Mouse (Mus musculus): ENCODE measurements at regions not wholly inside any gene's neighbourhood (a gene's known extent, or its start where the extent isn't known, plus 50 kb on each side); places are given as distances from the start of the nearest gene placed in this dataset.

GRCm38 (mm10) chr9:94045462-94046126 lies 492.3 kb downstream of the 1190002N15Rik start:
- no peak for DNase-seq (ENCODE audit: low spot score)
- no peaks in the 10 kb centered on the region; the same call in 1 of the 2 replicates for H3K9me3 ChIP-seq (replicated peaks)
- H3K4me3 ChIP-seq = no peak overlapping the region
- H3K27ac ChIP-seq (replicated peaks) = no peak overlapping the region
- 87% methylated on average over 3 of the region's 3 CpGs for WGBS
- H3K36me3 ChIP-seq = no peaks in the 10 kb centered on the region
- H3K4me1 ChIP-seq = no peaks in the 10 kb centered on the region
- no peaks in the 10 kb centered on the region for H3K27me3 ChIP-seq (ENCODE audit: low read depth, poor library complexity, severe bottlenecking)

DNA sequence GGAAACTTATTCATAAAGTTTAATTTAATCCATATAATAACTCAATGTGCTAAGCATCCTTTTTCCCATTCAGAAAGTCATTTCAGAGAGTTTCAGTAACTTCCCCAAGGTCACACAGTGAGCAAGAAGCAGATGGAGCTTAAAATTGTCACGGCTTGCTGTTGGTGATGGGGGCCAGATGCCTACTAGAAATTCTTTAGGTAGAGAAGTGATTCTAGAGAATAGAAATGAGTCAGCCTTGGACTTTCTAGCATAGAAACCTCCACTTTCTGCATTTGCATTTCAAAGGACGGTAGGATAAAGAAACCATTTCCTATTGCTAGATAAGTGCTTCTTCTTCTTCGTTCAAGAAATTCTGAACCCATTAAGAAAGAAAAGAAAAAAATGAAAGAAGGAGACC lies 514.1 kb downstream of the 1190002N15Rik start:
- no peaks in the 10 kb centered on the region for H3K4me1 ChIP-seq
- no peaks in the 10 kb centered on the region for H3K27me3 ChIP-seq (ENCODE audit: low read depth, poor library complexity, severe bottlenecking)
- H3K27ac ChIP-seq (replicated peaks) = no peak overlapping the region
- DNase-seq (ENCODE audit: low spot score) = no peak
- WGBS = 56% methylated on average over 3 of the region's 3 CpGs
- no peaks in the 10 kb centered on the region for H3K9me3 ChIP-seq (replicated peaks)
- no peaks in the 10 kb centered on the region for H3K36me3 ChIP-seq
- no peak overlapping the region for H3K4me3 ChIP-seq

- Histone ChIP-seq H3K36me3 (no peaks in the 10 kb centered on the region), H3K9me3 (replicated peaks) (no peaks in the 10 kb centered on the region), H3K4me1 (no peaks in the 10 kb centered on the region), H3K27ac (replicated peaks) (no peak overlapping the region), H3K27me3 (ENCODE audit: low read depth, poor library complexity, severe bottlenecking) (no peaks in the 10 kb centered on the region), H3K4me3 (no peak overlapping the region)
- no peak for DNase-seq (ENCODE audit: low spot score)
- 93% methylated on average over 1 of the region's 1 CpGs for WGBS
Observed at GRCm38 (mm10) chr9:94021293-94021903, 516.5 kb downstream of the 1190002N15Rik start.

- H3K36me3 ChIP-seq = no peaks in the 10 kb centered on the region
- no peak for DNase-seq (ENCODE audit: low spot score)
- no peaks in the 10 kb centered on the region for H3K9me3 ChIP-seq (replicated peaks)
- H3K27ac ChIP-seq (replicated peaks) = no peak overlapping the region
- H3K4me1 ChIP-seq = no peaks in the 10 kb centered on the region
- no peaks in the 10 kb centered on the region for H3K27me3 ChIP-seq (ENCODE audit: low read depth, poor library complexity, severe bottlenecking)
- no peak overlapping the region for H3K4me3 ChIP-seq
Observed at GRCm38 (mm10) chr9:94016747-94017487, 521.0 kb downstream of the 1190002N15Rik start.

DNA sequence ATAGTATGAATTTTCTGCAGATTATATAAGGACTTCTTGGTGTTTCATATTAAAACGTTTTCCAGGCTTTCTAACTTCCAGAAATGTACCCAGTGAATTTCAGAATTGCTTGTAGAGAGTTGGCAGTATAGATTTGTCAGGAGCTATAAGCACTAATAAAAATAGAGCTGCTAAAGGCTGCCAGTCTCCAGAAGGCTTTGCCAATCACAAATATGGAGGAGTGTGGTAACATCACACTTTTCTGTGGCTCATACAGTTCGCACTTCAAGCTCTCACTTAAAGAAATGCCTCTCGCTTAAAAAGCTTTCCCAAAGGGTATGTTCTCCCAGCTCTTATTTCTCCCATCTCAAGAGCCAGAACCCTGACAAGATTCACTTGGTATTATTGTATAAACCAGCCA lies 545.7 kb downstream of the 1190002N15Rik start:
- Histone ChIP-seq H3K27ac (replicated peaks) (no peak overlapping the region), H3K27me3 (ENCODE audit: low read depth, poor library complexity, severe bottlenecking) (no peaks in the 10 kb centered on the region), H3K4me3 (no peak overlapping the region), H3K9me3 (replicated peaks) (no peaks in the 10 kb centered on the region), H3K36me3 (no peaks in the 10 kb centered on the region), H3K4me1 (no peaks in the 10 kb centered on the region)
- DNase-seq (ENCODE audit: low spot score) = no peak
- 80% methylated on average over 3 of the region's 3 CpGs for WGBS

DNA sequence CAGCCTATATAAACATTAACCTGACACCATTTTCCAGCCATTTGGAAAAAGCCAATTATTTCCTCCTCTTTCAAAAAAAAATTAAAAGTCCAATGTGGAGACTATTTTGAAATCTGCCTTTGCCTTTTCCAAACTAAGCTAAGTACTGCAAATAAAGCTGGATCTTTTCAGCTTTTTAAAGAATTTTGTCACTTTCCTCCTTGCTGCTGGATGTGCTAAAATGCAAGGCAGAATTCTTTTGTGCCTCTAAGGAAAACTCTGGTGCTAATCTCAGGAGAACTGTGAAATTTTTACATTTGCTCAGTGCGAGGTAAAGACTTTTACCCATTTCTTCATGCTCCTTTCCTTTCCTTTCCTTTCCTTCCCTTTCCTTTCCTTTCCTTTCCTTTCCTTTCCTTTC lies 546.7 kb downstream of the 1190002N15Rik start:
- WGBS = 79% methylated on average over 1 of the region's 1 CpGs
- H3K4me3 ChIP-seq = no peak overlapping the region

DNA sequence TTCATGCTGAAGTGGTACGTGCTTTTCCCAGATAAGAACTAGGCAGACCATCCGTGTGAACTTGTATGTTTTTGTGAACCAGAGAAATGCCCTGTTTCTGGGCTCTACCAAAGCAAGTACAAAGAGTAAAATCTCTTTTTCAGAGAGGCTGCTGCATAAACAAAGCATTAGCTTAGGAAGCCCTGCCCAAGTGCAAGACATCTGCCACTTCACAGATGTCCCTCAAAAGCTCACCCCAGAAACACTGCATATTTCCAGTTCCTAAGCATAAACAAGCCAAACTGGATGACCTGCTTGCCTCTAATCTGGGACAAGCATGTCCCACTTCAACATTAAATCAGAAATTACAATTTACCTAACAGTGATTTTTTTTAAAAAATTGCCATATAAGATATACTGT lies 556.7 kb downstream of the 1190002N15Rik start:
- Histone ChIP-seq H3K4me1 (peaks cover 7% of the 10 kb centered on the region), H3K27me3 (ENCODE audit: low read depth, poor library complexity, severe bottlenecking) (no peaks in the 10 kb centered on the region), H3K27ac (replicated peaks) (peak overlapping the region; percentile 59), H3K9me3 (replicated peaks) (no peaks in the 10 kb centered on the region), H3K36me3 (no peaks in the 10 kb centered on the region), H3K4me3 (no peak overlapping the region)
- WGBS = 79% methylated on average over 2 of the region's 2 CpGs
- DNase-seq (ENCODE audit: low spot score) = no peak

More for the DNA sequence above, 546.7 kb downstream of the 1190002N15Rik start:
- H3K27ac ChIP-seq (replicated peaks) = no peak overlapping the region
- H3K27me3 ChIP-seq (ENCODE audit: low read depth, poor library complexity, severe bottlenecking) = no peaks in the 10 kb centered on the region
- H3K36me3 ChIP-seq = no peaks in the 10 kb centered on the region
- no peak for DNase-seq (ENCODE audit: low spot score)
- H3K4me1 ChIP-seq = no peaks in the 10 kb centered on the region
- no peaks in the 10 kb centered on the region for H3K9me3 ChIP-seq (replicated peaks)

- Histone ChIP-seq H3K27me3 (ENCODE audit: low read depth, poor library complexity, severe bottlenecking) (no peaks in the 10 kb centered on the region), H3K36me3 (no peaks in the 10 kb centered on the region), H3K4me1 (no peaks in the 10 kb centered on the region), H3K4me3 (no peak overlapping the region), H3K9me3 (replicated peaks) (no peaks in the 10 kb centered on the region), H3K27ac (replicated peaks) (no peak overlapping the region)
- no peak for DNase-seq (ENCODE audit: low spot score)
- 92% methylated on average over 6 of the region's 6 CpGs for WGBS
Observed at GRCm38 (mm10) chr9:93969691-93970284, 568.1 kb downstream of the 1190002N15Rik start.

DNA sequence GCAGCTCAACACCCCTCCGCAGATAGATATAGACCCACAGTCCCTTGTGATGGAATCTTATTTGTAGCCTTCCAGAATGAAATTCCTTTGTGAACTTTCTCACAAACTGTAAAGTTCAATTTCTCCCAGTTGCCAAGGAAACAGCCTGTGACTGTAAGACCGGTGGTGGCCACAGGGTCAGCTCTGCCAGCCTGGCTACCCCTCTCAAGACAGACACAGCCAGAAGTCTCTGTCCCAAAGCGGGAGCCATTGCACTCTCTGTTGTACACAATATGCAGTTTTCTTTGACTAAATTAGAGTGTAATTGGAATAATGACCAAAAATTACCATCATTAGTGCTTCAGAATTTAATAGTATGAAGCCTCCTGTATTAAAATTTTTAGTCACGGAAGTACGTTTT lies 568.8 kb downstream of the 1190002N15Rik start:
- no peaks in the 10 kb centered on the region for H3K27me3 ChIP-seq (ENCODE audit: low read depth, poor library complexity, severe bottlenecking)
- H3K9me3 ChIP-seq (replicated peaks) = no peaks in the 10 kb centered on the region
- DNase-seq (ENCODE audit: low spot score) = no peak
- no peak overlapping the region for H3K27ac ChIP-seq (replicated peaks)
- no peak overlapping the region for H3K4me3 ChIP-seq
- WGBS = 94% methylated on average over 5 of the region's 5 CpGs
- H3K4me1 ChIP-seq = no peaks in the 10 kb centered on the region
- no peaks in the 10 kb centered on the region for H3K36me3 ChIP-seq

- no peaks in the 10 kb centered on the region for H3K36me3 ChIP-seq
- no peaks in the 10 kb centered on the region for H3K9me3 ChIP-seq (replicated peaks)
- no peak overlapping the region for H3K4me3 ChIP-seq
- H3K27ac ChIP-seq (replicated peaks) = no peak overlapping the region
- H3K4me1 ChIP-seq = no peaks in the 10 kb centered on the region
- DNase-seq (ENCODE audit: low spot score) = no peak
- no peaks in the 10 kb centered on the region for H3K27me3 ChIP-seq (ENCODE audit: low read depth, poor library complexity, severe bottlenecking)
Observed at GRCm38 (mm10) chr9:93955235-93956040, 582.4 kb downstream of the 1190002N15Rik start.

DNA sequence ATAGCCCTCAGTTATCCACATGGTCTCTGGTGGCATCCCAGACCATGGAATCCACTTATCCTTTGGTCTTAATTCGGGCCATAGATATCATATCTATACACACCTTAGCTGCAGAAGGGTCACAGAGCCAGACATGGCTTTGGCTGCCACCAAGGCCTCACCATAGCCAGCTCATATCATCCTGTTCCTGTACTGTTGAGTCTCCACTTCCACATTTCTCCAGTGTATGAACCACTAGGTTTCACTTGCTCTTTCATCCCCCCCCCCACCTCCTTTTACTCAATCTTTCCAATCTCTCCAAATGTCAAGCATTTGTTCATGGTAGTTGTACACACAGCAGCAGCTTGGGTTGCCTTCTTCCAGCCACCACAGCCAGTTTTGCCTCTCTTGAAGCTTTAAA lies 589.2 kb downstream of the 1190002N15Rik start:
- Histone ChIP-seq H3K4me3 (no peak overlapping the region), H3K4me1 (no peaks in the 10 kb centered on the region), H3K27ac (replicated peaks) (no peak overlapping the region), H3K27me3 (ENCODE audit: low read depth, poor library complexity, severe bottlenecking) (no peaks in the 10 kb centered on the region), H3K36me3 (no peaks in the 10 kb centered on the region), H3K9me3 (replicated peaks) (no peaks in the 10 kb centered on the region)
- no peak for DNase-seq (ENCODE audit: low spot score)
- WGBS = 83% methylated on average over 1 of the region's 1 CpGs

- H3K9me3 ChIP-seq (replicated peaks) = no peaks in the 10 kb centered on the region
- H3K36me3 ChIP-seq = no peaks in the 10 kb centered on the region
- H3K4me1 ChIP-seq = no peaks in the 10 kb centered on the region
- no peak overlapping the region for H3K4me3 ChIP-seq
- DNase-seq (ENCODE audit: low spot score) = no peak
- WGBS = 89% methylated on average over 1 of the region's 1 CpGs
- no peaks in the 10 kb centered on the region for H3K27me3 ChIP-seq (ENCODE audit: low read depth, poor library complexity, severe bottlenecking)
- no peak overlapping the region for H3K27ac ChIP-seq (replicated peaks)
Observed at GRCm38 (mm10) chr9:93947053-93947452, 590.8 kb downstream of the 1190002N15Rik start.
